Mouse (Mus musculus): ENCODE data around the gene Ndufab1. TPM values are rescaled to one million over a fixed set of nuclear protein-coding genes. Genes with fewer than 3 reads are reported as not detected.
A peak's percentile ranks its signal among the peaks of the same experiment; 100 is the strongest.

Ndufab1 gene
- polyA plus RNA-seq (2016; fragmentation: Nextera tagmentation; extraction: Ambion mirVana), result 1,263 and 1,284 TPM in 2 replicates

GRCm38 (mm10) chr7:122101747-122102244 lies at the start of gene Ndufab1:
TSS of gene Ndufab1 (minus strand) at chr7:122101886.
- peak within 1 kb of the TSS; percentile 95 for H3K9ac ChIP-seq
- H3K4me1 ChIP-seq (replicated peaks), result peaks cover 16% of the 10 kb centered on the region
- H3K27ac ChIP-seq (ENCODE audit: poor library complexity, severe bottlenecking), result peak within 1 kb of the TSS; percentile 70; the same call in 1 of the 2 replicates
- H3K27me3 ChIP-seq (replicated peaks), result no peaks in the 10 kb centered on the region
- peak within 1 kb of the TSS; percentile 96 for H3K4me2 ChIP-seq
- H3K36me3 ChIP-seq, result peaks cover 21% of the 10 kb centered on the region
- peak within 1 kb of the TSS; percentile 93 for H3K4me3 ChIP-seq
- ATAC-seq (ENCODE audit: insufficient number of reproducible peaks, low FRiP score), result peak; percentile 98
- H3K9me3 ChIP-seq (replicated peaks), result no peaks in the 10 kb centered on the region
- WGBS, result under 1% methylated on average over 43 of the region's 43 CpGs

- Histone ChIP-seq H3K27ac (ENCODE audit: poor library complexity, severe bottlenecking) (no peak overlapping the region), H3K9me3 (replicated peaks) (no peaks in the 10 kb centered on the region), H3K4me2 (no peak overlapping the region), H3K27me3 (replicated peaks) (no peaks in the 10 kb centered on the region), H3K4me3 (no peak overlapping the region), H3K9ac (no peak overlapping the region), H3K4me1 (replicated peaks) (no peaks in the 10 kb centered on the region), H3K36me3 (peaks cover 94% of the 10 kb centered on the region)
- ATAC-seq (ENCODE audit: insufficient number of reproducible peaks, low FRiP score), result no peak
Measured at GRCm38 (mm10) chr7:122140991-122141390, 39.3 kb upstream of the Ndufab1 start.

- Histone ChIP-seq H3K27ac (ENCODE audit: poor library complexity, severe bottlenecking) (no peak overlapping the region), H3K27me3 (replicated peaks) (no peaks in the 10 kb centered on the region), H3K9ac (no peak overlapping the region), H3K4me1 (replicated peaks) (peaks cover 6% of the 10 kb centered on the region), H3K36me3 (peaks cover 83% of the 10 kb centered on the region), H3K4me2 (no peak overlapping the region), H3K4me3 (no peak overlapping the region), H3K9me3 (replicated peaks) (no peaks in the 10 kb centered on the region)
- WGBS, result 88% methylated on average over 5 of the region's 5 CpGs
- ATAC-seq (ENCODE audit: insufficient number of reproducible peaks, low FRiP score), result no peak
Measured at GRCm38 (mm10) chr7:122138190-122138589, 36.5 kb upstream of the Ndufab1 start.

GRCm38 (mm10) chr7:122137071-122137470 lies 35.4 kb upstream of the Ndufab1 start:
- peaks cover 75% of the 10 kb centered on the region for H3K36me3 ChIP-seq
- no peak for ATAC-seq (ENCODE audit: insufficient number of reproducible peaks, low FRiP score)

GRCm38 (mm10) chr7:122135070-122135469 lies 33.4 kb upstream of the Ndufab1 start:
- no peaks in the 10 kb centered on the region for H3K9me3 ChIP-seq (replicated peaks)
- WGBS, result 70% methylated on average over 10 of the region's 10 CpGs
- no peak overlapping the region for H3K27ac ChIP-seq (ENCODE audit: poor library complexity, severe bottlenecking)
- no peaks in the 10 kb centered on the region for H3K27me3 ChIP-seq (replicated peaks)
- peaks cover 56% of the 10 kb centered on the region for H3K36me3 ChIP-seq
- no peak overlapping the region for H3K4me2 ChIP-seq
- no peak for ATAC-seq (ENCODE audit: insufficient number of reproducible peaks, low FRiP score)
- H3K4me1 ChIP-seq (replicated peaks), result peaks cover 6% of the 10 kb centered on the region
- H3K4me3 ChIP-seq, result no peak overlapping the region
- H3K9ac ChIP-seq, result no peak overlapping the region

More at GRCm38 (mm10) chr7:122137071-122137470, 35.4 kb upstream of the Ndufab1 start:
- Histone ChIP-seq H3K4me1 (replicated peaks) (peaks cover 6% of the 10 kb centered on the region), H3K9me3 (replicated peaks) (no peaks in the 10 kb centered on the region), H3K4me3 (no peak overlapping the region), H3K27me3 (replicated peaks) (no peaks in the 10 kb centered on the region), H3K27ac (ENCODE audit: poor library complexity, severe bottlenecking) (no peak overlapping the region), H3K9ac (no peak overlapping the region), H3K4me2 (no peak overlapping the region)

- Histone ChIP-seq H3K27ac (ENCODE audit: poor library complexity, severe bottlenecking) (peak overlapping the region; percentile 74), H3K4me3 (peak overlapping the region; percentile 92), H3K4me2 (peak overlapping the region; percentile 74), H3K36me3 (peaks cover 46% of the 10 kb centered on the region), H3K27me3 (replicated peaks) (no peaks in the 10 kb centered on the region), H3K9ac (peak overlapping the region; percentile 90), H3K4me1 (replicated peaks) (peaks cover 6% of the 10 kb centered on the region), H3K9me3 (replicated peaks) (no peaks in the 10 kb centered on the region)
- ATAC-seq (ENCODE audit: insufficient number of reproducible peaks, low FRiP score), result no peak; the same call in 1 of the 2 replicates
- 15% methylated on average over 8 of the region's 8 CpGs for WGBS
Measured at GRCm38 (mm10) chr7:122133338-122133625, 31.6 kb upstream of the Ndufab1 start.

- ATAC-seq (ENCODE audit: insufficient number of reproducible peaks, low FRiP score), result peak; percentile 97
- peak within 1 kb of the TSS; percentile 74 for H3K27ac ChIP-seq (ENCODE audit: poor library complexity, severe bottlenecking)
- H3K4me3 ChIP-seq, result peak within 1 kb of the TSS; percentile 92
- WGBS, result 0% methylated on average over 54 of the region's 54 CpGs
- no peaks in the 10 kb centered on the region for H3K9me3 ChIP-seq (replicated peaks)
- peak within 1 kb of the TSS; percentile 90 for H3K9ac ChIP-seq
- peaks cover 6% of the 10 kb centered on the region for H3K4me1 ChIP-seq (replicated peaks)
- peaks cover 46% of the 10 kb centered on the region for H3K36me3 ChIP-seq
- H3K27me3 ChIP-seq (replicated peaks), result no peaks in the 10 kb centered on the region
- peak within 1 kb of the TSS; percentile 74 for H3K4me2 ChIP-seq
Measured at GRCm38 (mm10) chr7:122132497-122133337, 31.0 kb upstream of the Ndufab1 start, which contains the start of the genes Palb2 and Dctn5. TSS of gene Palb2 (minus strand) at chr7:122132985. TSS of gene Dctn5 (plus strand) at chr7:122133041.

- Histone ChIP-seq H3K36me3 (peaks cover 47% of the 10 kb centered on the region), H3K9me3 (replicated peaks) (no peaks in the 10 kb centered on the region), H3K27ac (ENCODE audit: poor library complexity, severe bottlenecking) (no peak overlapping the region), H3K27me3 (replicated peaks) (no peaks in the 10 kb centered on the region), H3K4me1 (replicated peaks) (peaks cover 6% of the 10 kb centered on the region), H3K4me3 (peak overlapping the region; percentile 92), H3K4me2 (peak overlapping the region; percentile 74), H3K9ac (peak overlapping the region; percentile 90; the same call in 1 of the 2 replicates)
- no peak for ATAC-seq (ENCODE audit: insufficient number of reproducible peaks, low FRiP score)
Measured at GRCm38 (mm10) chr7:122131834-122132233, 30.1 kb upstream of the Ndufab1 start.

- no peaks in the 10 kb centered on the region for H3K4me1 ChIP-seq (replicated peaks)
- H3K9ac ChIP-seq, result no peak overlapping the region
- no peak for ATAC-seq (ENCODE audit: insufficient number of reproducible peaks, low FRiP score)
- H3K36me3 ChIP-seq, result peaks cover 44% of the 10 kb centered on the region
- no peaks in the 10 kb centered on the region for H3K27me3 ChIP-seq (replicated peaks)
- H3K4me3 ChIP-seq, result no peak overlapping the region
- H3K4me2 ChIP-seq, result no peak overlapping the region
- H3K9me3 ChIP-seq (replicated peaks), result no peaks in the 10 kb centered on the region
- no peak overlapping the region for H3K27ac ChIP-seq (ENCODE audit: poor library complexity, severe bottlenecking)
- 92% methylated on average over 11 of the region's 11 CpGs for WGBS
Measured at GRCm38 (mm10) chr7:122126946-122127345, 25.3 kb upstream of the Ndufab1 start.

GRCm38 (mm10) chr7:122125636-122126035 lies 23.9 kb upstream of the Ndufab1 start:
- 71% methylated on average over 8 of the region's 8 CpGs for WGBS
- no peaks in the 10 kb centered on the region for H3K4me1 ChIP-seq (replicated peaks)

GRCm38 (mm10) chr7:122123518-122123917 lies 21.8 kb upstream of the Ndufab1 start:
- peaks cover 53% of the 10 kb centered on the region for H3K36me3 ChIP-seq
- no peak for ATAC-seq (ENCODE audit: insufficient number of reproducible peaks, low FRiP score)

More at GRCm38 (mm10) chr7:122125636-122126035, 23.9 kb upstream of the Ndufab1 start:
- Histone ChIP-seq H3K4me3 (no peak overlapping the region), H3K27ac (ENCODE audit: poor library complexity, severe bottlenecking) (no peak overlapping the region), H3K9me3 (replicated peaks) (no peaks in the 10 kb centered on the region), H3K36me3 (peaks cover 52% of the 10 kb centered on the region), H3K27me3 (replicated peaks) (no peaks in the 10 kb centered on the region), H3K4me2 (no peak overlapping the region), H3K9ac (no peak overlapping the region)
- ATAC-seq (ENCODE audit: insufficient number of reproducible peaks, low FRiP score), result no peak

More at GRCm38 (mm10) chr7:122123518-122123917, 21.8 kb upstream of the Ndufab1 start:
- Histone ChIP-seq H3K9ac (no peak overlapping the region), H3K4me3 (no peak overlapping the region), H3K27ac (ENCODE audit: poor library complexity, severe bottlenecking) (no peak overlapping the region), H3K27me3 (replicated peaks) (no peaks in the 10 kb centered on the region), H3K9me3 (replicated peaks) (no peaks in the 10 kb centered on the region), H3K4me1 (replicated peaks) (no peaks in the 10 kb centered on the region), H3K4me2 (no peak overlapping the region)
- 83% methylated on average over 4 of the region's 4 CpGs for WGBS
